Mouse (Mus musculus) megakaryocyte, embryonic 14.5 days (primary cell): ENCODE results near the gene Gfm2.

ENCODE experiments used
- FLI1 ChIP-seq: IDR thresholded peaks from 2 replicates; pipeline ENCODE4 v1.6.1; 2012; ENCODE audit warnings: low read length, inconsistent platforms, mixed read lengths
- GATA1 ChIP-seq: IDR thresholded peaks from 3 replicates; pipeline ENCODE4 v1.6.1; 2012; ENCODE audit warnings: mixed read lengths, low read length, inconsistent platforms, borderline replicate concordance

- no peak for TF ChIP-seq FLI1
- TF ChIP-seq GATA1: no peak
Observed at GRCm38 (mm10) chr13:97104996-97105395, 32.7 kb upstream of the Gfm2 start.
